Mouse (Mus musculus) midbrain, embryonic 15.5 days (tissue): Measurements from ENCODE around the gene Mta2. TPM values are rescaled to one million over a fixed set of nuclear protein-coding genes. Genes with fewer than 3 reads are reported as not detected.

Source experiments
- ATAC-seq: fragments of 200-750 bp; cut with Nextera tagmentation; replicated peaks from 2 replicates; pipeline ENCODE4 v1.8.0; 2017; ENCODE audit warnings: moderate TSS enrichment
- H3K27ac ChIP-seq: fragments of 300-500 bp; sonication (generic); 2 replicates; pipeline ENCODE4 v1.5.1; 2015; ENCODE audit warnings: mild to moderate bottlenecking, inconsistent platforms
- H3K27me3 ChIP-seq: fragments of 300-500 bp; sonication (generic); replicated peaks from 2 replicates; pipeline ENCODE4 v1.6.1; 2015; ENCODE audit warnings: inconsistent platforms
- H3K36me3 ChIP-seq: fragments of 300-500 bp; sonication (generic); replicated peaks from 2 replicates; pipeline ENCODE4 v1.6.1; 2015; ENCODE audit warnings: inconsistent platforms
- H3K4me1 ChIP-seq: fragments of 300-500 bp; sonication (generic); 2 replicates; pipeline ENCODE4 v1.6.1; 2015; ENCODE audit warnings: inconsistent platforms
- H3K4me2 ChIP-seq: fragments of 300-500 bp; sonication (generic); 2 replicates; pipeline ENCODE4 v1.6.1; 2015; ENCODE audit warnings: inconsistent platforms, mild to moderate bottlenecking, moderate library complexity
- H3K4me3 ChIP-seq: fragments of 300-500 bp; sonication (generic); 2 replicates; pipeline ENCODE4 v1.5.1; 2015; ENCODE audit warnings: mild to moderate bottlenecking, inconsistent platforms
- H3K9ac ChIP-seq: fragments of 300-500 bp; sonication (generic); 2 replicates; pipeline ENCODE4 v1.6.1; 2015; ENCODE audit warnings: mild to moderate bottlenecking, inconsistent platforms
- H3K9me3 ChIP-seq: fragments of 300-500 bp; sonication (generic); 2 replicates; pipeline ENCODE4 v1.6.1; 2016; ENCODE audit warnings: inconsistent platforms
- WGBS: fragments of 180-500 bp; shearing (Covaris S2); methylation state at CpG from one replicate; pipeline ENCODE4 v1.1.7; 2015; ENCODE audit warnings: mixed read lengths; 5-methylcytosine and 5-hydroxymethylcytosine counted together
- polyA plus RNA-seq: library from polyadenylated mRNA; unstranded; fragments of >200 nt; fragmentation: Nextera tagmentation; extraction: Ambion mirVana; gene quantifications from 2 replicates; pipeline ENCODE4 v1.2.1, GENCODE M21; 2015

Gene Mta2
- polyA plus RNA-seq, 1 experiment from 2014 or later = 121 TPM

DNA sequence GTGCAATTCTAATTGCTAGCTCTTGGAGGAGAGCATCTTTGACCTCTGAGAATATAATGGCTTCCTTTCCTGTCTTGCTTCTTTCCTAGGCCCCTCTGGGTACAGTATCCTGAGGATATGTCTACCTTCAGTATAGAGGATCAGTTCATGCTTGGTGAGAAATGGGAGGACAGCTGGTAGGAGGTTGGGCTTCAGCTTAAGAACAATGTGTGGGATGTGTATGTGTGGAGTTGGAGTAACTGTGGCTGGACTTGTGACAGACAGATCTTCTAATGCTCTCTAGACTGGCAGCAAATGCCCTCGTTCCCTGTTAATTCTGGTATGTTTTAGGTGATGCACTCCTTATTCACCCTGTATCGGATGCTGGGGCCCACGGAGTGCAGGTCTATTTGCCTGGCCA is 27.5 kb upstream of the Mta2 start:
- H3K4me2 ChIP-seq = no peak overlapping the region
- H3K27ac ChIP-seq = no peak overlapping the region
- no peak overlapping the region for H3K4me3 ChIP-seq
- H3K36me3 ChIP-seq = peaks cover 76% of the 10 kb centered on the region
- no peak for ATAC-seq
- WGBS = 95% methylated on average over 3 of the region's 3 CpGs
- H3K4me1 ChIP-seq = no peaks in the 10 kb centered on the region
- no peak overlapping the region for H3K9ac ChIP-seq
- H3K27me3 ChIP-seq = no peaks in the 10 kb centered on the region
- H3K9me3 ChIP-seq = no peaks in the 10 kb centered on the region

DNA sequence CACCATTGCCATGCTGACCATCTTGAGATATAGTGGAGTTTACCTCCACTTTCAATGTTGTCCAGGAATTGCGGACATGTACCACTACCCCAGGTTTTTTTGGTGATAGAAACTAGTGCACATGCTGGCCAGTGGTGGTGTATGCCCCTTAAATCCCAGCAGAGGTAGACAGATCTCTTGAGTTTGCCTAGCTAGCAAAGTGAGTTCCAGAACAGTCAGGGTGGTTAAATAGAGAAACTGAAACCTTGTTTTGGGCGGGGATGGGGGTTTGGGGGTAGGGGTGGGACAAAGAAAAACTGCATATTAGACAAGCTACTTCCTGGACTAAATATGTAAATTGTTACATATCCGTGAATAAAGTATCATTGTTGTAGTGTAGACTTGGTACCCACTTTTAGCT is 22.7 kb upstream of the Mta2 start:
- no peak overlapping the region for H3K4me2 ChIP-seq
- H3K4me3 ChIP-seq = no peak overlapping the region
- no peaks in the 10 kb centered on the region for H3K9me3 ChIP-seq
- peaks cover 32% of the 10 kb centered on the region for H3K36me3 ChIP-seq
- H3K27ac ChIP-seq = no peak overlapping the region
- peaks cover 18% of the 10 kb centered on the region for H3K4me1 ChIP-seq
- no peak overlapping the region for H3K9ac ChIP-seq
- no peaks in the 10 kb centered on the region for H3K27me3 ChIP-seq
- WGBS = 94% methylated on average over 3 of the region's 3 CpGs
- ATAC-seq = no peak

DNA sequence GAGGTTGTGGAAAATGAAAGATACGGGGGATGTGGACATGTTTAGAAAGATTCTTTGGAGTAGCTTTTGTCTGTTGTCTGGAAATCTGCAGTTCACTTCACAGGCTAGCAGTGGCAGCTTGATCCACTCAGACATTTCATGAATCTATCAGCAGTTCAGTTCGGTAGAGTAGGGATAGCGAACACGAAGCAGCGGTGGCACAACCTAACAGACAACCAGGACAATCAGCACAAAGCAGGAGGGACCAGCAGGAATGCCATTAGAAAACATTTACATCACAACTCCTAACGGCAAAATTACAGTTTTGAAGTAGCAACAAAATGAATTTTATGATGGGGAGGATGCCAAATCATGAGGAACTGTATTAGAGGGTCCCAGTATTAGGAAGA is 22.0 kb upstream of the Mta2 start:
- Histone ChIP-seq H3K9ac (0 out of 2 replicates have a peak overlapping the region, but pooled peaks have one; percentile 72), H3K4me1 (peaks cover 18% of the 10 kb centered on the region), H3K27ac (peak overlapping the region; percentile 85), H3K36me3 (peaks cover 25% of the 10 kb centered on the region), H3K4me2 (peak overlapping the region; percentile 85), H3K4me3 (peak overlapping the region; percentile 95), H3K27me3 (no peaks in the 10 kb centered on the region), H3K9me3 (no peaks in the 10 kb centered on the region)
- WGBS = 71% methylated on average over 6 of the region's 6 CpGs
- ATAC-seq = no peak

DNA sequence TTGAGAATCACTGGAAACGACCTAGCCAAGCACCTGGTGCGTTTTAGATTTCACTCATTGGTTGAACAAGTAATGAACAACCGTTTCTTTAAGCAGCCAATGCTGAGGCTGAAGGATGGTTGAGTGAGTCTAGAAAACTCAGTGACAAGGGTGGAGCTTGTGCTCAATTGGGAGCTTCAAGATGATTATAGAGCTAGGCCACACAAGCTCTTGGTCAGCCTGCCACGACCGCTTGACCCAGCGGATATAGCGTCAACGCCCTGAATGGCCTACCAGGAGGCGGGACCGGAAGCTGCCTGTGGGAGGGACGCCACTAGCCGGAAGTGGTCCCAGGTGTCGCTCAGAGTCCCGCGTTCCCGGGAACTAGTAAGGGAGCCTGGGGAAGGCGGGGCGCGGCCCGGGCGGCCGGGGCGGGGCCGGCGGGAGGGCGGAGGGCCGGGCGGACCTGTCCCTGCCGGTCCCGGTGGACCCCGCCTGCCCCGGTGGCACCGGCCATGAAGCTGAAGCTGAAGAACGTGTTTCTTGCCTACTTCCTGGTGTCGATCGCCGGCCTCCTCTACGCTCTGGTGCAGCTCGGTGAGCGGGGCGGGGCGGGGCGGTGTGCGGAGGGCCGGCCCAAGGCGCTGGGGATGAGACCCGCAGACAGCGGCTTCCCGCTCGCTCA is 21.5 kb upstream of the Mta2 start, which contains the start of gene B3gat3:
Gene B3gat3, plus strand, starts transcription at position 302 of the 664 bp plus-strand sequence.
- peak; percentile 98 for ATAC-seq
- Histone ChIP-seq H3K27me3 (no peaks in the 10 kb centered on the region), H3K36me3 (peaks cover 20% of the 10 kb centered on the region), H3K9me3 (no peaks in the 10 kb centered on the region), H3K4me1 (peaks cover 18% of the 10 kb centered on the region), H3K4me3 (peak within 1 kb of the TSS; percentile 95), H3K4me2 (peak within 1 kb of the TSS; percentile 85), H3K9ac (peak within 1 kb of the TSS; percentile 72), H3K27ac (peak within 1 kb of the TSS; percentile 85)
- WGBS = 2% methylated on average over 50 of the region's 50 CpGs

DNA sequence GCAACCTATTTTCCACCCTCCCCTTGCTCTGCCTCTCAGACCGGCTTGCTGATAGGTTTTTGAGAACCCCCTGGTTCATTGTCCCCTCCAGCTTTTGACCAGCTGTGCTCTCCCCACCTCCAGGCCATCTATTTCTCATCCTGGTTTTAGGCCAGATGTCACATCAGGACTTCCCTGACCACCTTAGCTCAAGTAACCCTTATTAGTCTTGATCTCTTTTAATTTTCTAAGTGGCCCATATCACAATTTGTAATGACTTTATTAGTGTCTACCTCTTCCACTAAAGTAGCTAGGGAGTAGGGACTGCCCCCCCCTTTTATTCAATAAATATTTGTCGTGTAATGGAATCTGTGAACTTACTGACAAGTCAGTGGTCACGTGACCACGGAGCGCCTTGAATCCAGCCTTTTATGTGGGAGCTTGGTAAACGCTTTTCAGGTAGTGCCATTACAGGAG is 20.8 kb upstream of the Mta2 start:
- Histone ChIP-seq H3K9ac (peak overlapping the region; percentile 72), H3K4me1 (peaks cover 18% of the 10 kb centered on the region), H3K27ac (peak overlapping the region; percentile 85), H3K9me3 (no peaks in the 10 kb centered on the region), H3K27me3 (no peaks in the 10 kb centered on the region), H3K36me3 (peaks cover 19% of the 10 kb centered on the region), H3K4me3 (peak overlapping the region; percentile 95), H3K4me2 (peak overlapping the region; percentile 85)
- no peak; the same call in none of the 2 replicates for ATAC-seq
- WGBS = under 1% methylated on average over 6 of the region's 6 CpGs

DNA sequence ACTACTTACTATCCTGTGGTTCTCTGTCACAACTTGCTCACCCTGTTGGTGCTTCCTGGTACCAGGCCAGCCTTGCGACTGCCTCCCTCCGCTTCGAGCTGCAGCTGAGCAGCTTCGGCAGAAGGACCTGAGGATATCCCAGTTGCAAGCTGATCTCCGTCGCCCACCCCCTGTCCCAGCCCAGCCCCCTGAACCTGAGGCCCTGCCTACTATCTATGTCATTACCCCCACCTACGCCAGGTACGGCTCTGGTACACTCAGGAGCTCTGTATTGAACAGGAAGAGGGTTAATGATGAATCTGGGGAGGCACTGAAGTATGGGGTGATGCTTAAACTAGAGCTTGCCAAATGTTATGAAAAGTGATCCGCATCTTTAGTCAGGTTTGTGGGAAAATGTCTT is 19.9 kb upstream of the Mta2 start:
- no peak overlapping the region for H3K27ac ChIP-seq

DNA sequence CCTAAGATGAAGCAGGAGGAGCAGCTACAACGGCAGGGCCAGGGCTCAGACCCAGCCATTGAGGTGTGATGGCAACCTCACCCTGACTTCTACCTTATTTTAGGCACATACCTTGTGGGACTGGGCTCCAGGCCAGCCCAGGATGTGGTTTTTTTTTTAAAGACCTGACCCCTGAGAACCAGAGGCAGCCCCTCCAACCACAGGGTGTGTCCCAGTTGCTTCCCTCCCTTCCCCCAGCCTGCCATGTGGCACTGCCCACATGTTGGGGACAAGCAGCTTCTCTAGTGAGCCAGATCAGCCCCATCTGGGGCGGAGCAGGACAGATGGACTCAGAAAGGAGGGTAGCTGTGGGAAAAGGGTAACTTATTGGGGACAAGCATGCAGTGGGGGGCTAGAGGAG is 14.9 kb upstream of the Mta2 start:
- no peak for ATAC-seq
- Histone ChIP-seq H3K9ac (no peak overlapping the region), H3K4me3 (no peak overlapping the region), H3K36me3 (peaks cover 15% of the 10 kb centered on the region; the same call in 1 of the 2 replicates), H3K9me3 (no peaks in the 10 kb centered on the region), H3K27me3 (no peaks in the 10 kb centered on the region), H3K4me1 (peaks cover 22% of the 10 kb centered on the region), H3K27ac (no peak overlapping the region), H3K4me2 (no peak overlapping the region)
- 100% methylated on average over 2 of the region's 2 CpGs for WGBS

More for the DNA sequence above, 19.9 kb upstream of the Mta2 start:
- Histone ChIP-seq H3K36me3 (peaks cover 13% of the 10 kb centered on the region; the same call in 1 of the 2 replicates), H3K9me3 (no peaks in the 10 kb centered on the region), H3K4me2 (peak overlapping the region; percentile 85; the same call in 1 of the 2 replicates), H3K4me1 (peaks cover 18% of the 10 kb centered on the region), H3K9ac (0 out of 2 replicates have a peak overlapping the region, but pooled peaks have one; percentile 72), H3K4me3 (0 out of 2 replicates have a peak overlapping the region, but pooled peaks have one; percentile 95), H3K27me3 (no peaks in the 10 kb centered on the region)
- ATAC-seq = no peak
- 86% methylated on average over 9 of the region's 9 CpGs for WGBS

DNA sequence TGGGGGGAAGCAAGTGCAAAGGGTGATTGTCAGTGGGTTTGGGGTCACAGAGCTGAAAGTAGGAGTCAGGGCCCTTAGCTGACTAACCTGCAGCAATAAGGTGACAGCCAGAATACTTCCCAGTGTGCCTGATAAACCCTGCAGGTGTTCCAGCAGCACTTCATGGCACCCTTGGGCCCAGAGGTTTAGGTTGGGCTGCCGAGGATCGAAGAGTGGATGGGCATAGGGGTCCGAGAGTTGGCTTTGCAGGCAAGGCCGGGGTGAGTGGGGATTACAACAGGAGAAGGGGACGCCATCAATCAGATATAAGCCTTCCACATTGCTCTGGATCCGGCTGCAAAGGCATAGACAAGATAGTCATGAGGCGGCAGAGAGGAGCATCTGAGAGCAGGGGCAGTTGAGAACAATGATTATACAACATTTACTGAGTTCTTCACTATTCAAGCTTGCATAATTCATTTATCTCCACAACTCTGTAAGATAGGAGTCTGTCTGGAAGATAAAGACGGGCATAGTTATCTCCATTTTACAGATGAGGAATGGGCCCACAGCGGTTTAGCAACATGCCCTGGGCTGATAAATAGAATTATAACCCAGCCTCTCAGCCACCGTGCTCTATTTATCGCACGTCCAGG is 13.7 kb upstream of the Mta2 start:
- Histone ChIP-seq H3K4me3 (no peak overlapping the region), H3K9ac (no peak overlapping the region), H3K4me2 (no peak overlapping the region), H3K27me3 (no peaks in the 10 kb centered on the region), H3K9me3 (no peaks in the 10 kb centered on the region), H3K4me1 (peaks cover 18% of the 10 kb centered on the region), H3K36me3 (peaks cover 14% of the 10 kb centered on the region; the same call in 1 of the 2 replicates), H3K27ac (no peak overlapping the region)
- ATAC-seq = no peak
- 89% methylated on average over 12 of the region's 12 CpGs for WGBS

DNA sequence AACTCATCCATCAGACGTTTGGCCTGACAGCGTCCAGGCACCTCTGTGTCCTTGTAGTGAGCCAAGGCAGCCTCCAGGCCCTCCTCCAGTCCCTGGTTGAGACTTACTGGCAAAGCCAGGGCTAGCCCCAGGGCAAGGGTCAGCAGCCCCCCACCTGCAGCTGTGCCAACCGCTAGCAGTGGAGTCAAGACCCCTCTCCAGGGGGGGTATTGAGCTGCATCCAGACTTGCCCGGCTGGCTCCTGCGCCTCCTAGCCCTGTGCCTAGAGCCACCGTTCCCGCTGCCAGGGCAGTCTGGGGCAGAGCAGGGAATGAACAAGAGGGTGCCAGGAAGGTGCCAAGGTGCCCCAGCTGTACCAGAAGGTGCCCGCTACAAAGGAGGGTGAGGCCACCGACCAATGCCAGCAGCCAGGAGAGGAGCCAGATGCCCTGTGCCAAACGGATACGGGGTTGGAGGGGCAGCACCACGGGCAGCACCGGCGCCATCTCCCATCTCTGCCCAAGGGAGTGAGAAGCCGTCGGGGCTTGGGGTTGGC is 12.9 kb upstream of the Mta2 start:
- peaks cover 12% of the 10 kb centered on the region; the same call in 1 of the 2 replicates for H3K36me3 ChIP-seq
- H3K4me1 ChIP-seq = peaks cover 18% of the 10 kb centered on the region
- peak; percentile 50 for ATAC-seq
- H3K27me3 ChIP-seq = no peaks in the 10 kb centered on the region
- H3K4me3 ChIP-seq = peak overlapping the region; percentile 52
- 16% methylated on average over 16 of the region's 16 CpGs for WGBS
- H3K9ac ChIP-seq = peak overlapping the region; percentile 58
- no peak overlapping the region for H3K27ac ChIP-seq
- peak overlapping the region; percentile 81 for H3K4me2 ChIP-seq
- H3K9me3 ChIP-seq = no peaks in the 10 kb centered on the region

DNA sequence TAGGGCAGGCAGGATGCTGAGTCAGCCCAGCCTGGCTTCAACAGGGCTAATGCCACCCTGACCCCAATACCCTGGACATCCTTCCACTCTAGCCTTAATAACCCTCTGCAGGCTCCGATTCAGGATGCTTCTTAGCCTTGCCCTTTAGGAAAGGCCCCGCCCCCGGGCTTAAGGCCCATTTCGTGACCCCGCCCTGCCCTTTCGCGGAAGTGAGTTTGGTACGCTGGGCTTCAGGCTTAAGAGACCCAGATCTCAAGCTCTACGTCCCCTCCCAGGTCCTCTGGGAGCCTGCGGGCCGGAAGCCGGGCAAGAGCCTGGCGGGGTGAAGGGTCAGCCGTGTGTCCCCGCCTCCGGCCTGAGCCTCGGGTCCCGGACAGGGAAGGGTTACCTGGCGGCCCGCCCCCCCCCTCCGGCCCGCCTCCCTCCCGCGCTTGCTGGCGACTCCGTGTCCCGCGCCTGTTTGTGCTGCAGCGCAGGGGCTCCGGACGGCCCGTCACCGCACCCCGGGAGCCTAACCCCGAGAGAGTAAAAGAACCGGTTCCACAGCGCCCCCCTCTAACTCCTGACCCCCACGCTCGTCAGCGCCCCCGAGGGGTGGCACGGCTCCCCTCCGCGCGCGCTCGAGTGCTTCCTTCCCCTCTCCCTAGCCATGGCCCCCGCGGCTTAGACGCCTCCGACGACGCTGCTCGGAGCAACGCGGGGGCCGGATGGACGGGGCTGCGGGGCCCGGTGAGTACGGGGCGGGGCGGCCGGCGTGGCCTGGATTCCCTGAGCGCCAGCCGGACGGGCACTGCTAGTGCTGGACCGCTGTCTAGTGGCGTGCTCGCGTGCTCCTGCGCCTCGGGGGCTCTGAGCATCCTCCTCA is 12.2 kb upstream of the Mta2 start, which contains the start of the genes Rom1 and Eml3:
Gene Rom1, minus strand, starts transcription at position 133 of the 865 bp plus-strand sequence.
Gene Eml3, plus strand, starts transcription at position 329 of the 865 bp plus-strand sequence.
- Histone ChIP-seq H3K4me3 (peak within 1 kb of the TSS; percentile 52), H3K27me3 (no peaks in the 10 kb centered on the region), H3K9me3 (no peaks in the 10 kb centered on the region), H3K9ac (peak within 1 kb of the TSS; percentile 58), H3K4me2 (peak within 1 kb of the TSS; percentile 81), H3K36me3 (peaks cover 12% of the 10 kb centered on the region; the same call in 1 of the 2 replicates), H3K4me1 (peaks cover 18% of the 10 kb centered on the region), H3K27ac (peak within 1 kb of the TSS; percentile 17)
- peak; percentile 55 for ATAC-seq
- under 1% methylated on average over 56 of the region's 74 CpGs for WGBS

DNA sequence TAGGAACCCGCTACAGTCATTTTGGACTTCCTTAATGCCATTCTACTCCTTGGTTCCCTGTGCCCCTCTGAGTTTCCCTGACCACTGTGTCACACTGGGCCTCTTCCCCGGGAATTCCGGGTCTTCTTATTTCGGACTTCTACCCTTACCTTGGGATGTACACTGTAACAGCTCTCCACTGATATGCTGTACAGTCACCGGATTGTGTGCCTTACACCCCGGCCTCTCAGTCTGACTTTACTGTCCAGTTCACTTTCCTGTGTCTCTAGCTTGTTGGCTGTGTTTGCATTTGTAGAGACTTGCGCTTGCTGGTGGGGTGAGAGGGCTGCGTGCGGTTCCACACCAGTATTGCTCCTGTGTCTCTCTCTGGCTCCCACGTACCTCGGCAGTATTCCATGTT is 11.6 kb upstream of the Mta2 start:
- ATAC-seq = no peak
- 18% methylated on average over 11 of the region's 11 CpGs for WGBS

More for the DNA sequence above, 11.6 kb upstream of the Mta2 start:
- Histone ChIP-seq H3K9ac (peak overlapping the region; percentile 58), H3K9me3 (no peaks in the 10 kb centered on the region), H3K27ac (no peak overlapping the region), H3K4me2 (peak overlapping the region; percentile 81), H3K36me3 (peaks cover 12% of the 10 kb centered on the region; the same call in 1 of the 2 replicates), H3K27me3 (no peaks in the 10 kb centered on the region), H3K4me1 (peaks cover 18% of the 10 kb centered on the region), H3K4me3 (peak overlapping the region; percentile 52)
